Mouse (Mus musculus) brain, embryonic 14.5 days (tissue): ENCODE data around the gene Pxmp4.

Experiments used
- CTCF ChIP-seq: fragments of 200-500 bp; IDR thresholded peaks from 2 replicates; pipeline ENCODE4 v1.5.1; 2012; ENCODE audit warnings: inconsistent platforms, mild to moderate bottlenecking, moderate library complexity, borderline replicate concordance; ENCODE audit not compliant: insufficient read depth, insufficient read length; ENCODE audit errors: extremely low read depth
- POLR2A ChIP-seq: fragments of 200-500 bp; IDR thresholded peaks from 2 replicates; pipeline ENCODE4 v1.6.1; 2012; ENCODE audit warnings: mild to moderate bottlenecking, inconsistent platforms, borderline replicate concordance; ENCODE audit not compliant: poor library complexity, insufficient read depth, insufficient read length, severe bottlenecking; ENCODE audit errors: extremely low read depth

GRCm38 (mm10) chr2:154576876-154577743, 26.4 kb downstream of the Pxmp4 start:
- no peak for TF ChIP-seq CTCF
- no peak for TF ChIP-seq POLR2A
